Mouse (Mus musculus) forebrain, embryonic 10.5 days (tissue): ENCODE results near the gene Ppp1r12c. TPM values are rescaled to one million over a fixed set of nuclear protein-coding genes. Genes with fewer than 3 reads are reported as not detected.

ENCODE experiments used
- DNase-seq: peaks from one replicate; pipeline ENCODE4 v3.0.0-alpha.2; 2017; ENCODE audit warnings: low spot score; ENCODE audit errors: extremely low spot score
- H3K27ac ChIP-seq: fragments of 300-500 bp; sonication (generic); 2 replicates; pipeline ENCODE4 v1.5.1; 2016; ENCODE audit warnings: mild to moderate bottlenecking
- H3K27me3 ChIP-seq: fragments of 300-500 bp; sonication (generic); 2 replicates; pipeline ENCODE4 v1.6.1; 2016; ENCODE audit warnings: mild to moderate bottlenecking; ENCODE audit not compliant: poor library complexity, severe bottlenecking
- H3K36me3 ChIP-seq: fragments of 300-500 bp; sonication (generic); replicated peaks from 2 replicates; pipeline ENCODE4 v1.6.1; 2016; ENCODE audit warnings: mild to moderate bottlenecking, moderate library complexity
- H3K4me1 ChIP-seq: fragments of 300-500 bp; sonication (generic); 2 replicates; pipeline ENCODE4 v1.6.1; 2016
- H3K4me3 ChIP-seq: fragments of 300-500 bp; sonication (generic); 2 replicates; pipeline ENCODE4 v1.5.1; 2016; ENCODE audit warnings: mild to moderate bottlenecking, moderate library complexity
- H3K9me3 ChIP-seq: fragments of 300-500 bp; sonication (generic); 2 replicates; pipeline ENCODE4 v1.6.1; 2016; ENCODE audit warnings: mild to moderate bottlenecking, moderate library complexity
- WGBS: fragments of 180-500 bp; shearing (Covaris S2); methylation state at CpG from one replicate; pipeline ENCODE4 v1.1.7; 2016; 5-methylcytosine and 5-hydroxymethylcytosine counted together
- polyA plus RNA-seq: library from polyadenylated mRNA; unstranded; fragments of >200 nt; fragmentation: Nextera tagmentation; extraction: Ambion mirVana; gene quantifications from 2 replicates; pipeline ENCODE4 v1.2.1, GENCODE M21; 2016

The Ppp1r12c gene
- polyA plus RNA-seq, 1 experiment from 2014 or later: 34.2 TPM

- Histone ChIP-seq H3K9me3 (no peaks in the 10 kb centered on the region), H3K27me3 (peaks cover 70% of the 10 kb centered on the region), H3K4me1 (peaks cover 23% of the 10 kb centered on the region), H3K27ac (no peak overlapping the region), H3K36me3 (no peaks in the 10 kb centered on the region), H3K4me3 (peak overlapping the region; percentile 46)
- peak; percentile 68 for DNase-seq
- 2% methylated on average over 35 of the region's 35 CpGs for WGBS
Measured at GRCm38 (mm10) chr7:4470275-4471178, 31.0 kb downstream of the Ppp1r12c start.

GRCm38 (mm10) chr7:4467801-4468200, 33.7 kb downstream of the Ppp1r12c start:
- Histone ChIP-seq H3K27ac (no peak overlapping the region), H3K27me3 (peaks cover 43% of the 10 kb centered on the region), H3K4me1 (peaks cover 18% of the 10 kb centered on the region), H3K4me3 (no peak overlapping the region), H3K9me3 (no peaks in the 10 kb centered on the region), H3K36me3 (no peaks in the 10 kb centered on the region)
- WGBS: 79% methylated on average over 3 of the region's 3 CpGs
- no peak for DNase-seq

GRCm38 (mm10) chr7:4464194-4464824, 37.2 kb downstream of the Ppp1r12c start:
- Histone ChIP-seq H3K27me3 (peaks cover 8% of the 10 kb centered on the region), H3K9me3 (no peaks in the 10 kb centered on the region), H3K36me3 (no peaks in the 10 kb centered on the region), H3K27ac (no peak overlapping the region), H3K4me1 (peaks cover 2% of the 10 kb centered on the region; the same call in 1 of the 2 replicates), H3K4me3 (no peak overlapping the region)
- DNase-seq: no peak
- 13% methylated on average over 12 of the region's 12 CpGs for WGBS

GRCm38 (mm10) chr7:4460576-4461434, 40.7 kb downstream of the Ppp1r12c start, which contains the start of gene Eps8l1:
Eps8l1 (plus strand) TSS chr7:4460674.
- Histone ChIP-seq H3K27me3 (no peaks in the 10 kb centered on the region), H3K4me3 (peak within 1 kb of the TSS; percentile 41), H3K27ac (peak within 1 kb of the TSS; percentile 64), H3K4me1 (peaks cover 2% of the 10 kb centered on the region; the same call in 1 of the 2 replicates), H3K36me3 (no peaks in the 10 kb centered on the region), H3K9me3 (no peaks in the 10 kb centered on the region)
- WGBS: 72% methylated on average over 14 of the region's 16 CpGs
- DNase-seq: no peak

- Histone ChIP-seq H3K4me3 (no peak overlapping the region), H3K4me1 (peaks cover 6% of the 10 kb centered on the region; the same call in 1 of the 2 replicates), H3K27me3 (no peaks in the 10 kb centered on the region), H3K27ac (no peak overlapping the region), H3K36me3 (no peaks in the 10 kb centered on the region), H3K9me3 (no peaks in the 10 kb centered on the region)
- WGBS: 27% methylated on average over 4 of the region's 4 CpGs
- DNase-seq: no peak
Measured at GRCm38 (mm10) chr7:4452644-4453043, 48.8 kb downstream of the Ppp1r12c start.

GRCm38 (mm10) chr7:4449211-4449610, 52.3 kb downstream of the Ppp1r12c start:
- H3K4me3 ChIP-seq: no peak overlapping the region
- no peak for DNase-seq
- 26% methylated on average over 2 of the region's 2 CpGs for WGBS
- no peak overlapping the region for H3K27ac ChIP-seq
- no peaks in the 10 kb centered on the region for H3K9me3 ChIP-seq
- peaks cover 1% of the 10 kb centered on the region for H3K36me3 ChIP-seq
- H3K4me1 ChIP-seq: peaks cover 19% of the 10 kb centered on the region
- H3K27me3 ChIP-seq: no peaks in the 10 kb centered on the region

DNA sequence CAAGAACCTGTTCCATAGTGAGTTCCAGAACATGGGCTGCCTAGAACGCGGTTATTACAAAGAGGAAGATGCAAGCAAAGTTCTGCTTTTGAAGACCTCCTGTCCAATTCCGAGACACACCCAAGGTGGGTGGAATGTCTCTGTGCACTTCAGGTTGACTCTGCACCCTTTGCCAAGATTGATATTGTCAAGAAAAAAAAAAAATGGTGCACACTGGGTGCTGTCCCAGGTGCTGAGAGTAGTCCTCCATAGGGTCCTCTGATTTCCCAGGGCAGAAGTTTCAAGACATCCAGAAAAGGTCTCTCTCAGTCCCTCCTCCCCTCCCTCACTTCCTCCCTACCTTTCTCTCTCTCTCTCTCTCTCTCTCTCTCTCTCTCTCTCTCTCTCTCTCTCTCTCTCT, 53.0 kb downstream of the Ppp1r12c start:
- no peak for DNase-seq
- H3K4me3 ChIP-seq: no peak overlapping the region
- peaks cover 9% of the 10 kb centered on the region for H3K36me3 ChIP-seq
- H3K27ac ChIP-seq: no peak overlapping the region
- no peaks in the 10 kb centered on the region for H3K27me3 ChIP-seq
- 89% methylated on average over 3 of the region's 3 CpGs for WGBS
- H3K9me3 ChIP-seq: no peaks in the 10 kb centered on the region
- peaks cover 19% of the 10 kb centered on the region for H3K4me1 ChIP-seq

- H3K9me3 ChIP-seq: no peaks in the 10 kb centered on the region
- H3K4me3 ChIP-seq: no peak overlapping the region
- DNase-seq: no peak
- no peak overlapping the region for H3K27ac ChIP-seq
- H3K36me3 ChIP-seq: peaks cover 22% of the 10 kb centered on the region
- no peaks in the 10 kb centered on the region for H3K27me3 ChIP-seq
- 0% methylated on average over 1 of the region's 1 CpGs for WGBS
- peaks cover 19% of the 10 kb centered on the region for H3K4me1 ChIP-seq
Measured at GRCm38 (mm10) chr7:4447138-4447537, 54.3 kb downstream of the Ppp1r12c start.

DNA sequence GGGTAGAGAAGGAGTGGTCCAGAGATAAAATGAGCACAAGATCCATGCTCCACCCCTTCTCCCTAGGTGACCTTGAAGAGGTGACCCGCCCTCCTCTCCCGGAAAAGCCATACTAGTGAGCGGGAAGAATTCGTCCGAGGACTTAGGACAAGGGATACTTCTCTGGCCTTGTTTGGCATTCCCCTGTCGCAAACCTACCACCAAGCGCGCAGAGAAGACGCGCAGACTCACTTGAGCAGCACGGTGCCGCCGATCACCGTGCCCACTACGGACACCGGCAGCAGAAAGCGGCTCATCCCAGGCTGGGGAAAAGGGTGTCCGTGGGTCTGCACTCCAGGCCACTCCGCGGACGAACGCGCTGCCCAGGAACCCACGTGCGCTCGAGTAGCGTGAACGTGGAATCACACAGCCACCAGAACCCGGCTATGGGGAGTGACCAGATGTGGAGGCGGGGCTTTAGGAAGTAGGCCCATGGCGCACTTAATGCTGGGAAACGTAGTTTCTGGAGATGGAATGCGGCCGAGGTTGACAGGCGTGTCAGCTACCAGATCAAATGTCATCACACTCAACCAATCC, 56.2 kb downstream of the Ppp1r12c start, which contains the start of gene Rdh13:
Gene Rdh13, minus strand, starts transcription at position 434 of the 576 bp plus-strand sequence.
- Histone ChIP-seq H3K36me3 (peaks cover 40% of the 10 kb centered on the region), H3K27me3 (no peaks in the 10 kb centered on the region), H3K9me3 (no peaks in the 10 kb centered on the region), H3K4me1 (peaks cover 19% of the 10 kb centered on the region), H3K4me3 (peak within 1 kb of the TSS; percentile 80), H3K27ac (peak within 1 kb of the TSS; percentile 89)
- WGBS: under 1% methylated on average over 35 of the region's 35 CpGs
- peak; percentile 89 for DNase-seq

DNA sequence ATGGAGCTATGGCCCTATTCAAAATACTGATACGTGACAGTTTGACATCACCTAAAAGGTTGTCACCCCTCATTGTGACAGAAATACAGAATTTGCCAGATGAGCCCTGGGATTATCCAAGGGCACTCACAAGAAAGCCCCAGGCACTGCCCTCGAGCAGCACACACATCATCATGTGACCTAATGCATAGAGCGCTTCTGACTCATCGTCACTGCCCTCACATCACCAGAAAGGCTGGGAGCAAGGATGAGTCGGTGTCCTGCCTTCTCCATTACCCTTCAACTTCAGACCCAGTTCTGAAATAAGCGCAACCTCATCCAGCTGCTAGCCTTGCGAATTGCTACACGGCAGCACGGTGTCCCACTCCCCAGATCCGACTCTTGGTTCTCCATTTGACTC, 60.9 kb downstream of the Ppp1r12c start:
- H3K27ac ChIP-seq: no peak overlapping the region
- no peak for DNase-seq
- WGBS: 93% methylated on average over 10 of the region's 10 CpGs

GRCm38 (mm10) chr7:4437721-4438120, 63.8 kb downstream of the Ppp1r12c start:
- Histone ChIP-seq H3K4me1 (no peaks in the 10 kb centered on the region), H3K27ac (no peak overlapping the region), H3K36me3 (peaks cover 96% of the 10 kb centered on the region), H3K27me3 (no peaks in the 10 kb centered on the region), H3K4me3 (no peak overlapping the region), H3K9me3 (no peaks in the 10 kb centered on the region)
- no peak for DNase-seq
- 88% methylated on average over 2 of the region's 2 CpGs for WGBS

More for the DNA sequence above, 60.9 kb downstream of the Ppp1r12c start:
- H3K4me1 ChIP-seq: peaks cover 9% of the 10 kb centered on the region
- H3K4me3 ChIP-seq: no peak overlapping the region
- H3K27me3 ChIP-seq: no peaks in the 10 kb centered on the region
- no peaks in the 10 kb centered on the region for H3K9me3 ChIP-seq
- peaks cover 84% of the 10 kb centered on the region for H3K36me3 ChIP-seq

DNA sequence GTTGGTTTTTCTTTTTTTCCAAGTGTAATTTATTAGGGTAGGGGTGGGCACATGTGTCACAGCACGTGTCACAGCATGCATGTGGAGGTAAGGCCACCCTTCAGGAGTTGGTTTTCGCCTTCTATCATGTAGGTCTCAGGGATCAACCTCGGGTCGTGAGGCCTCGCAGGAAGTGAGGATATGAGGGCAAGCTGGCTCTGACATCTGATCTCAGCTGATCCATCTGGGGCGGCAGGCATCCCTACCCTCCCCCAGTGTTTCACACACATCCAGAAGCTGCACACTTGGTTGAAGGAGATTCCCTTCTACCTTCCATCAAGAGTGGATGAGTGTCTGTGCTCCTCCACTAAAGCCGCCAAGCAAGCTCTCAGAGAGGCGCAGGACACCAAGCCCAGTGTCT, 69.5 kb downstream of the Ppp1r12c start:
- WGBS: 92% methylated on average over 8 of the region's 8 CpGs
- no peaks in the 10 kb centered on the region for H3K4me1 ChIP-seq
- no peaks in the 10 kb centered on the region for H3K27me3 ChIP-seq
- no peak overlapping the region for H3K4me3 ChIP-seq
- peak; percentile 10 for DNase-seq
- no peak overlapping the region for H3K27ac ChIP-seq
- peaks cover 96% of the 10 kb centered on the region for H3K36me3 ChIP-seq
- peaks cover 3% of the 10 kb centered on the region; the same call in 1 of the 2 replicates for H3K9me3 ChIP-seq
